Mouse (Mus musculus) brain, embryonic 18.5 days (tissue): Measurements from ENCODE around the gene Cnr1.

Source experiments
- DNase-seq: peaks from one replicate; pipeline ENCODE4 v3.0.0-alpha.2; 2012; ENCODE audit warnings: low read depth, low spot score

The Cnr1 gene

DNA sequence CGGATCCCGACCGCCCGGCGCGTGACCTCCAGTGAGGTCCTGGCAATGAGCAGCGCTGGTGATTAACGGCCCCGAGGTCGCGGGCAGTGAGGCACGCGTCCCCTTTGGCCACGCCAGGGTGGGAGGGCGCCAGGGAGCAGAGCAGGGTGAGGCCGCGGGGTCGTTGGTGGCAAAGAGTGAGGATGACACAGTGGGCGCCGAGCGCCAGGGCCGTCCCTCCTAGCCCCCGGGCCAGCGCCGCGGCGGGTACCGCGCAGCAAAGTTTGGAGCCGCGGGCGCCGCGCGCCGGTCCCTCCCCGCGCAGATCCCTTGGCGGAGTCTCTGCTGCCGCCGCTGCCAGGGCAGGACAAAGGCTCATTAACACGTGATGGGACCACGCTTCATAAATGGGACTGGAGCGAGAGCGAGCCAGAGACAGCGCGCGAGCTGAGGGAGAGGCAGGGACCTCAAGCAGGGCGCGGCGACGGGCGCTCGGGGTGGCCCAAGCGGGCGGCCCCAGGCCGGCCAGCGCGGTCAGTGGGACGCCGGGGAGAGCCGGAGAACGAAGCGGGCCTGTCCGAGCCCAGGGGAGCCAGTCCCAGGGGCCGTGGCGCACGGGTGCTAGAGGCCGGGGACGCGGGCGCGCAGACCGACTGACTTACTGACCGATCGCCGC lies at the start of gene Cnr1:
Cnr1 (plus strand) TSS at position 360 of the 655 bp plus-strand sequence.
- DNase-seq: no peak

DNA sequence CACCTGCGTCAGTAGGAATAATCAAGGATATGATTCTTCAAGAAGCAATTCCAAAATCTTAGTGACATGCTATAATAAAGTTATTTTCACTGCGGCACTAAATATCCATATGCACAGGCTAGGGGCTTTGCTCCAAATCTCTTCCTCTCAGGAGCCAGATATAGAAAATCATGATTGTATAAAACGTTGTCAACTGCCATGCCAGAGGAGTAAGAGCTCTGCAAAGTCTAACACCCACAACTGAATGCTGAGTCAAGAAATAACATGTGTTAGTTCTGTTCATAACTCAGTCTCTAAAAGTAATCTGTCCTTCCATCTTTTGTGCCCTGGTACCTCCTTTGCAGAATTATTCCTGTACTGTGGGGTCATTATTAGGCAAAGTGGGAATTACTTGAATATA lies 44.4 kb upstream of the Cnr1 start:
- no peak for DNase-seq

- no peak for DNase-seq
Observed at GRCm38 (mm10) chr4:33886026-33886425, 38.4 kb upstream of the Cnr1 start.

DNA sequence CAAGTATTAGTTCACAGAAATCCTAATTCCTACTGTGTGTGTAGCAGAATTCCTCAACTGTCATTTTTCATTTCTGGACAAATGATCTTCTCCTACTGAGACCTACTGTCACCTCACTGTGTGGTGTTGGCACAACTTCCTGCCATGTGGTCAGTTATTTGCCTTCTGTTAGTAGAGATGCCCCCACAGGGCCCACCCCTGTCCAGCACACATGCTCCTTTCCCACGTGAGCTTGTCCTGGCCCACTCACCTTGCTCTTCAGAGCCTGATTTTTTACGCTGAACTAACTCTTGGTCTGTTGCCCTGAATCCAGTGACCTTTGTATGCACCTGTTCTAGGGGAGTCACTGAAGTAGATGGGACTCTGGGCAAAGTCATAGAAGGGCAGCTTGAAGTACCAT lies 34.4 kb upstream of the Cnr1 start:
- no peak for DNase-seq

DNA sequence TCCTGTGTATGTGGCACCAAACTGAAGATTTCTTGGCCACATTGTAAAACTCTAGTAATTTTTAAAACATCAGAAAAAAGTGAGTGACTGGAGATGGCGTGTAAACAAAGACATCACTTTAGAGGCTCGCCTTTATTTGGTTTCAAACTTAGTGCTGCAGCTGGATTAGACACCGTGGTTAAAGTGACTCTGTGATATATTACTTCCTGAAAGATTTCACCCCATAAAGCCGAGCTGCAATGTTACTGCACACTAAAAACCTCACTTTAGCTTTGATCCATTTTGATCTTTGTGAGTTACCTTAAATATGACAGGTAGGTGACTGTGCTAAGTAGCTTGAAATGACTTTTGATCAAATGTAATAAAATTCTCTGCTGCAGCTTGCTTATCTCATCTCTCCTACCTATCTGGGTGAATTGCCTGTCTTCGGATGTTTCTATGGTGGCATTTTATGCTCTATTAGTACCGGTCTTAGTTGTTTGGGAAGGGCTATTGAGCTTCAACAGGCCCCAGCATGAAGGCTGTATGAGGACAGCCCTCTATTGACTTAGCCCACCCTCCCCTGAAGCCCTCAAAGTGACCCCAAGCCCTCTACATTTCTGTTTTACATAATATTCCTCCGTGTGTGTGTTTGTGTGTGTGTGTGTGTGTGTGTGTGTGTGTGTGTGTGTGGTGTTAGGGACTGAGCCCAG lies 32.1 kb upstream of the Cnr1 start:
- DNase-seq: no peak

DNA sequence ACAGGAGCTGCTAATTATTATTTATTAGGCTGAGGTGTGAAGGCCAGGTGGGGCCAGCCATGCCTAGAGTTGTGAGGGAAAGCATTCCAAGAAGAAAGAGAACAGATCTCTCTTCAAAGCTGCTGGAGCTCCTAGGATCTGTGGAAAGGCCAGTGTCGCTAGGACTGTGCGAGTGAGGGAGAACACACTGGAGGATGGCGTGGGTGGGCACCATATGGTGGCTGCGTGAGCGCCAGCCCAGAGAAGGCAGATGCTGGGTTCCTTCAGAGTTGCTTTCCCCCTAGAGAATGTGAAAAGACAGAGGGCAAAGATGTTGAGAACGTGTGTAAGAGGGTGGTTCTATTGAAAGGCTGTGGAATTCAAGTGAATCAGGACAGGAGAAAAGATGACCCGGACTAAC lies 30.6 kb upstream of the Cnr1 start:
- no peak for DNase-seq

DNA sequence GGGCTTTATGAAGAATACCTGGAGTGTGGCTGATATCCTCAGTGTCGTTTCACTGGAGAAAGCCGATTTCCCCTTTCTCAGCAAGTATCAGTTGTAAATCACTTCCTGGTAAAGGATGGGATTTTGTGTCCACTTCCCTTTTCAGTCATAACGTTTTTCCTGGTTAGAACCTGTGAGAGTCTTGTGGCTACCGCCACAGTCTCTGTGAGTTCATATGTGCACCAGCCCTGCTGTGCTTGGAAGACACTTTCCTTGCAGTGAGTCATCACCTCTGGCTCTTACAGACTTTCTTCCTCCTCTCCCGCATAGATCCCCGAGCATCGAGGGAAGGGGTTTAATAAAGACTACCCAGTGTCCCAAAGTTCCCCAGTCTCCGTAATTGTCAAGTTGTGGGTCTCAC lies 29.3 kb upstream of the Cnr1 start:
- DNase-seq: no peak

DNA sequence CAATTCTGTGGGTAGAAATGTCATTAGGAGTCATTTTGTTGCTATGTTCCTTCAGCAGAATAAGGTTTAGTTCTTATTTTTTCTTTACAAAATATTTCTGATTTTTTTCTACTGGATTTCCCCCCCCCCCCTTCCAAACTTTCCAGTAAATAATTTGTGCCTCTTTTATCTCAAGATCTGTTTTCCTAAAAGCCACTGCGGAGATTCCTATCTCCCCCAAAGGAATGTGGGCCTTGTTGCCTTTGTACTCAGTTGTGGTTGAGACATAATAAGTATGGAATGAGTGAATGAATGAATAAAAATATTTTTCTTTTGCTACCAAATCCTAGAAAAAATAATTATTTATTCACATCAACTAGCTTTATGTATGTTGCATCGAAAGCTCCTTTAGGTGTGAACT lies 28.9 kb upstream of the Cnr1 start:
- no peak for DNase-seq

DNA sequence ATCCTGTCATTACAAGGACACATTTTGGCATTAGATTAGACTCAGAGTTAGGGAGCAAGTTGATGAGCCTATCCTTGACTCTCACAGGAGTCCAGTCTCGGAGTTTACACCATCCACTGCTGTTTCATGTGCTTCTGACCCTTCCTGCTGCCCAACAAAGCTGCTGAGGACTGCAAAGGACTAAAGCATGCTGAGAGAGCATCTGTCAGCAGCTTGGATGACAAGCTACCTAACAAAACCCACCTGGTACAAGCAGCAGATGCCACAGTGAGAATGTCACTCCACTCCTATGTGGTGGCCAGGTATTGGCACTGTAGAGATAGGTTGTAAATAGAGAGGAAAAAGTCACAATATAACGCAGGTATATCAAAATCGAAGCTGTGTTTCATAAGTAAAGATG lies 22.7 kb upstream of the Cnr1 start:
- DNase-seq: no peak

GRCm38 (mm10) chr4:33903812-33904340 lies 20.5 kb upstream of the Cnr1 start:
- no peak for DNase-seq

- DNase-seq: no peak
Observed at GRCm38 (mm10) chr4:33904826-33905225, 19.6 kb upstream of the Cnr1 start.

DNA sequence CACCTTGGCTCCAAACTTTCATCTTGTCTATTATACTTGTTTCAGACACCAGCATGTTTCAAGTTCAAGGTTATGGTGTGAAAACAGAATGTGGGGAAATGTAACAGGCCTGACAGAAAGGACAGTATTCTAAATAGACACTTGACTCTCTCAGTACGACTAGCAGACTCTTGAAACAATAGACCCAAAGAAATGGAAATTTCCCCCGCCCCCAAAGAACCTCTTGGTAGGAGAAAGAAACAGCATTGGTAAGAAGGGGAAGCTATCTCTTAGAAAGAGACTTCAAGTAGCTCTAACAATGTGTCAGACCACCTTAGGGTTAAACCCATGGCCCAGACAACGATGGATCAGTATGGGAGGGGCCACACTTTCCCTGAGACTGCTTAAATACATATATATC lies 15.6 kb upstream of the Cnr1 start:
- no peak for DNase-seq

DNA sequence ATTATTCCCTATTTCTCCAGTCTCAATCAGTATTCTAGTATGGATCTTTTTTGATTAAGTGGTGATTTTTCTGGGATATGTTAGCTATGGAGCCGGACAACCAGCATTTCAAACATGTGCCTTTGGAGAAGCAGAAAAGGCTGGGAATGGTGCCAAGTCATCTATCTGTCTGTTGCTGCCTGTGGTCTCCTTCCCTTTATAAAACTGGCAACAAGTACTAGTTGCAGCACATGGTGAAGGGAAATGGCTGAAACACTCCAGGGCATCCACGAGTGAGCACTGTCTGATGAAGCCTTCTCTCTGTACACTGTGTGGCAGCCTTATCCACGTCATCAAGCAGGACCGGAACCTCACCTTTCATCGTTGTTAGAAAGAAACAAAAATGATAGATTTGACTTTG lies 8.7 kb upstream of the Cnr1 start:
- DNase-seq: no peak

DNA sequence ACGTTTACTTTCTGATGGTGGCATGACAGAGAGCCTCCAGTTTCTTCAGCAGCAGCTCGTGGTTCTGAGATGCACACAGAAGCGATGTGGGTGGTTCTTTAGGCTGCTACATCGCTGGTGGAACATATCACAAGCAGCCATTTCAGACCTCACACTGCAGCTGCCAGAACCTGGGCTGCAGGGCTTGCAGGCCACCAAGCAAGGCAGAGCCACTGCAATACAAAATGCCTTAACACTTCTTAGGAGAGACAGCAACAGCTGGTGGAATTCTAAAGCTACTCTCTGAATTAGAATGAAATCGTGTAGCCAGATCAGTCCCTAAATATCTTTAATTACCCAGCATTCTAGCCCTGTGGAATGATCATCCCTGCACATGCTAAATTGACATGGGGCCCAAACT lies 3.6 kb upstream of the Cnr1 start:
- no peak for DNase-seq

- no peak for DNase-seq
Observed at GRCm38 (mm10) chr4:33923151-33923760, 1.1 kb upstream of the Cnr1 start.

- DNase-seq: no peak
Observed at GRCm38 (mm10) chr4:33923761-33924233, 596 bp upstream of the Cnr1 start.

DNA sequence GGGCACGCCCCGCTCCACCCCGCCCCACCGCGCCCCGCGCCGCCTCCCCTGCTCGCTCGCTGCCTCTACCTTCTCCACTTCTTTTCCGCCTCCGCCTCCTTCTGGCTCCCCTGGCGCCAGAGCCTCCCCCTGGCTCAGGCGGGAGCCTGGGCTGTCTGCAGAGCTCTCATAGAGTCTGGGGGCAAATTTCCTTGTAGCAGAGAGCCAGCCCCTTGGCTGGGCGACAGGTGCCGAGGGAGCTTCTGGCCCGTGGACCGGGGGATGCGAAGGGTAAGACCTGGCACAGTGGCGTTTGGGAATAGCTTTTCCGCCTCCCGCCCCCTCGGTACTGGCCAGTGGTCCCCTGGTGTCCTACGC lies 474 bp downstream of the Cnr1 start:
- DNase-seq: no peak

- no peak for DNase-seq
Observed at GRCm38 (mm10) chr4:33925489-33925888, 1.1 kb downstream of the Cnr1 start.

GRCm38 (mm10) chr4:33926010-33926409 lies 1.6 kb downstream of the Cnr1 start:
- DNase-seq: no peak

GRCm38 (mm10) chr4:33926730-33927263 lies 2.4 kb downstream of the Cnr1 start:
- DNase-seq: no peak

DNA sequence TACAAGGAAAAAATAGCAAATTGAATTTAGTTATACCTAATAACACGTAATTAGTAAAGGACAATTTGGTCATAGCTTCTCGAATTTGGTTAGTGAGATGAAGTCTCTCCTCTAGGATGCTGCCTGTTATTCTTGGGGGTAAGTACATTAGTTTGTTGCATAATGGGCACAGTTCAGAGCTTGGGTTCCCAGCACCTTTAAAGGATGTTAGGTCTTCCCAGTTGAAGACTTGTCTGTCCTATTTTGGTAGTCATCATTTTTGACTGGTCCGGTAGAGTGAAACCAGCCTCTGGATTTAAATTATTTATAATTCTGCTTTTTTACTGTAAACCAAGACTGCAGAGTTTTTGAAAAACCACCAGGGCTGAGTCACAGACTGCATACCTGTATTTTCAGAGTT lies 3.3 kb downstream of the Cnr1 start:
- no peak for DNase-seq

DNA sequence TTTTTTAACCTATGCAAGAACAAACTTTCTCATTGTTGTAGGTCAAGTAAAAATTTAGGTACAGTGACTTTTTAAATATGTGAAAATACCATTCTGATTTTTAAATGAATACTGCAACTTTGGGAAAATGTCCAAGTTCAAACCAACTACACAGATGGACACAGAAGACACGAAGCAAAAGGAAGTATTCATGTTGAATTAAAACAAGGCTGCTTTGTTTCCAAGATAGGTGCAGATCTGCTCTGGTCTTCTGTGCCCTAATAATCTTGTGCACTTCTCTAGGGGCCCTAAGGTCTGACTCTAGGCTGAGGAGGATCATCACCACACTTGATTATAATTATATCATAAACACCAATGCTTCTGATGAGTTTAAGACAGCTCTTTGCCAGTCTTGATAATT lies 4.1 kb downstream of the Cnr1 start:
- DNase-seq: no peak

DNA sequence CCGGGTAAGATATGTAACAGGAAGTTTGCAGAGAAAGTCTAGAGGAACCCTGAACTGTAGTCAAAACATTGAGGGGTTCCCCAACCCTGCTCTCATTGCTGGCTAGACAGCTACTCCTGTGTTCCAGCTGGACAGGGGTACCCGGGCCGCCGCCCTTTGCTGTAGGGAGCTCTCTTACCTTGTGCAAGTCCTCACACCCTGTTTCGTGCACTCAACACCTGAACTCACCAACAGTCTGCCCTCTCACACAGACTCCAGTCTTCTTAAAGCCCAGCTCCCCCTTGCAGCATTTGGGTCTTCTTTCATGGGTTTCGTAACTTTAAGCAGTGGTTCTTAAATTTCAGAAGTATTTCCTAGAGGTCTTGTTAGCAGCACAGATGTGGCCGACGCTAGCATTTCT lies 7.0 kb downstream of the Cnr1 start:
- no peak for DNase-seq
